Comparison of ENCODE assay signal across 23 mouse cellular contexts in the genomic region with DNA sequence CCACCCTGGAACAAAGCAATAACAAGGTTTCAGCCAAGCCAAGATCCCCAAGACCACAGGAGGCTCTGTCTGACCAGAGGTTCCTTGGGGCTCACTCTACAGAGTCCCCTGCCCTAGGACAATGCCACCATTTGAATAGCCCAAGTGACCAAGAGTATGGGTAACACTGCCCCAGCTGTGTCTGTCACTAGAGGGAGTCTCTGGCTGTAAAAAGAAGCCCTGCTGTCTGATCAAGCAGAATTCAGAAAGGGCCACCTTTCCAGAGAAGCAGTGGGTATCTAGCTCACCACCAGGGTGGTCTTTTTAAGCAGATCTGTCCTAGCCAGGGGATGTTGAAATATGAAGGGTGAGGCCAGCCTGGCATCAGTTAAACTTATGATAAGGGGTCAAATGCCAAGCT.
A peak's percentile ranks its signal among the peaks of the same experiment; 100 is the strongest.
DNase-seq lines count a peak whose midpoint lies in the region; ATAC-seq and TF ChIP-seq lines count a peak whose summit lies in the region.
"Had no signal": no experiment of that assay in that cellular context is flagged by ENCODE, and none has a peak within 500 bp of the region (broad histone marks: within the 10 kb centered on the region; RNA-seq: fewer than 3 reads in every experiment).

No protein-coding gene starts in this region.

- peak; percentile 20; the same call in 1 of the 2 replicates for TF ChIP-seq CTCF in liver, postnatal 0 days (IDR thresholded peaks at IDR 0.05; ENCODE audit: low read depth)
- peak; percentile 44 for TF ChIP-seq CTCF in stomach, postnatal 0 days (IDR thresholded peaks at IDR 0.05; ENCODE audit: low read depth)

- no peaks in the 10 kb centered on the region for H3K36me3 ChIP-seq in kidney, embryonic 14.5 days (ENCODE audit: control insufficient read depth, insufficient read depth, low read length)
- H3K36me3 ChIP-seq in liver, postnatal 0 days (replicated peaks; ENCODE audit: insufficient read depth, low read length): no peaks in the 10 kb centered on the region
- H3K36me3 ChIP-seq in liver, embryonic 12.5 days: no peaks in the 10 kb centered on the region
- H3K36me3 ChIP-seq in stomach, postnatal 0 days (ENCODE audit: control insufficient read depth, insufficient read depth, low read length): no peaks in the 10 kb centered on the region
- H3K36me3 ChIP-seq: embryonic facial prominence, embryonic 12.5 days; heart, embryonic 10.5 days; lung, embryonic 15.5 days; neural tube, embryonic 13.5 days; stomach, embryonic 15.5 days had no signal

- no peak overlapping the region for H3K4me2 ChIP-seq in kidney, embryonic 14.5 days (replicated peaks; ENCODE audit: low read depth, low read length)
- no peak overlapping the region for H3K4me2 ChIP-seq in liver, postnatal 0 days (ENCODE audit: low read depth, low read length)
- no peak overlapping the region for H3K4me2 ChIP-seq in liver, embryonic 12.5 days
- H3K4me2 ChIP-seq in stomach, postnatal 0 days (replicated peaks; ENCODE audit: low read depth): no peak overlapping the region
- H3K4me2 ChIP-seq: embryonic facial prominence, embryonic 12.5 days; lung, embryonic 15.5 days; neural tube, embryonic 13.5 days; stomach, embryonic 15.5 days had no signal

- H3K27ac ChIP-seq in kidney, embryonic 14.5 days (ENCODE audit: low read depth, low read length): no peak overlapping the region
- no peak overlapping the region for H3K27ac ChIP-seq in liver, postnatal 0 days (ENCODE audit: low read depth)
- no peak overlapping the region for H3K27ac ChIP-seq in liver, embryonic 12.5 days
- H3K27ac ChIP-seq in stomach, postnatal 0 days (replicated peaks): no peak overlapping the region
- H3K27ac ChIP-seq: embryonic facial prominence, embryonic 12.5 days; gastrocnemius, adult 2 months; heart, embryonic 10.5 days; lung, embryonic 15.5 days; neural tube, embryonic 13.5 days; stomach, embryonic 15.5 days had no signal

- no peak overlapping the region for H3K4me3 ChIP-seq in kidney, embryonic 14.5 days (ENCODE audit: low read length)
- H3K4me3 ChIP-seq in liver, postnatal 0 days (ENCODE audit: low read depth, low read length): no peak overlapping the region
- H3K4me3 ChIP-seq in liver, embryonic 12.5 days: no peak overlapping the region
- H3K4me3 ChIP-seq in stomach, postnatal 0 days (ENCODE audit: low read depth, low read length): no peak overlapping the region
- H3K4me3 ChIP-seq: embryonic facial prominence, embryonic 12.5 days; gastrocnemius, adult 2 months; heart, embryonic 10.5 days; lung, embryonic 15.5 days; myocyte; neural tube, embryonic 13.5 days; stomach, embryonic 15.5 days had no signal

- H3K9me3 ChIP-seq in kidney, embryonic 14.5 days (ENCODE audit: control insufficient read depth, low read length): no peaks in the 10 kb centered on the region
- no peaks in the 10 kb centered on the region for H3K9me3 ChIP-seq in liver, postnatal 0 days (ENCODE audit: low read length)
- no peaks in the 10 kb centered on the region for H3K9me3 ChIP-seq in liver, embryonic 12.5 days (replicated peaks)
- no peaks in the 10 kb centered on the region for H3K9me3 ChIP-seq in stomach, postnatal 0 days (ENCODE audit: control insufficient read depth, low read length)
- H3K9me3 ChIP-seq: embryonic facial prominence, embryonic 12.5 days; heart, embryonic 10.5 days; lung, embryonic 15.5 days; neural tube, embryonic 13.5 days; stomach, embryonic 15.5 days had no signal

- no peaks in the 10 kb centered on the region for H3K27me3 ChIP-seq in kidney, embryonic 14.5 days (ENCODE audit: control insufficient read depth, insufficient read depth, low read length)
- H3K27me3 ChIP-seq in liver, postnatal 0 days (ENCODE audit: insufficient read depth, low read length): no peaks in the 10 kb centered on the region
- H3K27me3 ChIP-seq in liver, embryonic 12.5 days (replicated peaks): no peaks in the 10 kb centered on the region
- no peaks in the 10 kb centered on the region for H3K27me3 ChIP-seq in stomach, postnatal 0 days (ENCODE audit: control insufficient read depth, insufficient read depth, low read length)
- H3K27me3 ChIP-seq: embryonic facial prominence, embryonic 12.5 days; lung, embryonic 15.5 days; neural tube, embryonic 13.5 days; stomach, embryonic 15.5 days had no signal

- H3K9ac ChIP-seq in kidney, embryonic 14.5 days (ENCODE audit: low read depth, low read length): no peak overlapping the region
- H3K9ac ChIP-seq in liver, postnatal 0 days (replicated peaks): no peak overlapping the region
- H3K9ac ChIP-seq in liver, embryonic 12.5 days: no peak overlapping the region
- no peak overlapping the region for H3K9ac ChIP-seq in stomach, postnatal 0 days (ENCODE audit: low read length)
- H3K9ac ChIP-seq: embryonic facial prominence, embryonic 12.5 days; lung, embryonic 15.5 days; neural tube, embryonic 13.5 days; stomach, embryonic 15.5 days had no signal

- peak; percentile 24 for DNase-seq in kidney, adult 9 months
- no peak for DNase-seq in liver, postnatal 0 days
- peak; percentile 20 for DNase-seq in R1 (ENCODE audit: low read depth, low spot score)
- DNase-seq in stomach, postnatal 0 days (ENCODE audit: low spot score): no peak
- no peak for DNase-seq in cerebellum, adult 8-10 months
- DNase-seq: adrenal gland, postnatal 36 days; cerebellum, adult 11-12 months; cerebellum, postnatal 14 days; gastrocnemius, adult 2 months; kidney, adult 11 months; lung, postnatal 4 days; midbrain, embryonic 14.5 days; thymus, adult 18-20 months; thymus, postnatal 4 days had no signal

- peaks cover 10% of the 10 kb centered on the region; the same call in 1 of the 2 replicates for H3K4me1 ChIP-seq in kidney, embryonic 14.5 days (ENCODE audit: control insufficient read depth, insufficient read depth, low read length)
- no peaks in the 10 kb centered on the region for H3K4me1 ChIP-seq in liver, postnatal 0 days (ENCODE audit: insufficient read depth)
- H3K4me1 ChIP-seq in liver, embryonic 12.5 days: peaks cover 10% of the 10 kb centered on the region; the same call in 1 of the 2 replicates
- H3K4me1 ChIP-seq in stomach, postnatal 0 days (replicated peaks; ENCODE audit: control insufficient read depth, insufficient read depth): no peaks in the 10 kb centered on the region

- TF ChIP-seq EP300 in liver, postnatal 0 days (IDR thresholded peaks at IDR 0.05; ENCODE audit: low read depth): no peak
- no peak for TF ChIP-seq EP300 in stomach, postnatal 0 days (optimal IDR thresholded peaks at IDR 0.05)

- ATAC-seq in kidney, embryonic 14.5 days (ENCODE audit: low FRiP score, low TSS enrichment): no peak
- no peak for ATAC-seq in liver, postnatal 0 days
- ATAC-seq in liver, embryonic 12.5 days: no peak
- ATAC-seq in stomach, postnatal 0 days (ENCODE audit: low FRiP score, low TSS enrichment): no peak
- ATAC-seq: hindbrain, embryonic 16.5 days had no signal

Comparison
In these comparisons a context has a peak if more than half of its experiments do, and no peak if none do; other contexts are left out.
1. DNase-seq: peak in kidney, adult 9 months (single experiment) and R1 (single experiment); none in liver, postnatal 0 days (single experiment), stomach, postnatal 0 days (single experiment) and cerebellum, adult 8-10 months (single experiment).